Mouse (Mus musculus): Measurements from ENCODE around the gene Apbb1ip.

GRCm38 (mm10) chr2:22822293-22822692 is 48.4 kb downstream of the Apbb1ip start:
- TF ChIP-seq EP300 (IDR thresholded peaks at IDR 0.05): no peak
- no peak for TF ChIP-seq CTCF (IDR thresholded peaks at IDR 0.05)

Measured in lung, postnatal 0 days (tissue).